7 mouse cellular contexts compared by ENCODE assay signal in the genomic region with DNA sequence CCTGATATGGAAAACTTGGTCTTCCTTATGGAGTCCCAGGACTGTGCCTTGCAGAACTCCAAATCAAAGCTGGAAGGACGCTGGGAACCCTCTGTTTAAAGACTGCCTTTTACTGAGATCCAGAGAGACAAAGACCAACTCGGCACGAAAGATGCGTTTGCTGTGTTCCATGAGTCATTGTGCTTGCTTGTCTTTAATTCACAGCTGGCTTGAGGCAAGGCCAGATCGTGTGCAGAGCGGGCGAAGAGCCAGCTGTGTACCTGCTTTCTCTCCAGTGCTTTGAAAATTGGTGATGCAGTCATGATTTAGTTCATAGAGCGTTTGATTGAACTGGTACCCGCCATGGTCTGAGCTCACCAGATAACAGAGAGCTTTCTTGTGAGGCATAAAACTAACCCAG.
"Had no signal": no experiment of that assay in that cellular context is flagged by ENCODE, and none has a peak within 500 bp of the region (broad histone marks: within the 10 kb centered on the region; RNA-seq: fewer than 3 reads in every experiment).

No protein-coding gene starts in this region.

- H3K27ac ChIP-seq: midbrain, embryonic 10.5 days; midbrain, embryonic 12.5 days; neural tube, embryonic 13.5 days; neural tube, embryonic 15.5 days; stomach, embryonic 15.5 days; stomach, postnatal 0 days had no signal

- H3K4me3 ChIP-seq: midbrain, embryonic 10.5 days; midbrain, embryonic 12.5 days; myocyte; neural tube, embryonic 13.5 days; neural tube, embryonic 15.5 days; stomach, embryonic 15.5 days had no signal
